Mouse (Mus musculus) MEL (cell line): ENCODE measurements at regions not wholly inside any gene's neighbourhood (a gene's known extent, or its start where the extent isn't known, plus 50 kb on each side); places are given as distances from the start of the nearest gene placed in this dataset.

Source experiments
- DNase-seq: peaks from one replicate; pipeline ENCODE4 v3.0.0; 2011; ENCODE audit warnings: low read depth, low spot score
- H3K27ac ChIP-seq: 2 replicates; pipeline ENCODE4 v1.5.1; 2012; ENCODE audit warnings: low read depth, mild to moderate bottlenecking, control low read depth, low read length, moderate library complexity; ENCODE audit not compliant: control insufficient read depth
- H3K27me3 ChIP-seq, 2 experiments: fragments of 150-350 bp in 1 of 2; sonication (generic) in 1 of 2; 2 replicates each; pipeline ENCODE4 v1.6.1; 2012; ENCODE audit warnings: low read length in 2 of 2, mild to moderate bottlenecking in 2 of 2, improper control_type of control experiment in 1 of 2, moderate library complexity in 1 of 2; ENCODE audit not compliant: insufficient read depth in 2 of 2, control insufficient read depth in 1 of 2
- H3K36me3 ChIP-seq, 2 experiments: 2 replicates each; pipeline ENCODE4 v1.6.1; 2012 to 2014; ENCODE audit warnings: low read length in 2 of 2, improper control_type of control experiment in 1 of 2, inconsistent platforms in 1 of 2, mild to moderate bottlenecking in 1 of 2; ENCODE audit not compliant: insufficient read depth in 2 of 2, control insufficient read depth in 1 of 2
- H3K4me1 ChIP-seq, 2 experiments: fragments of 150-350 bp in 1 of 2; sonication (generic) in 1 of 2; 2 replicates each; pipeline ENCODE4 v1.6.1; 2012; ENCODE audit warnings: low read length in 2 of 2, improper control_type of control experiment in 1 of 2, mild to moderate bottlenecking in 1 of 2; ENCODE audit not compliant: insufficient read depth in 2 of 2, control insufficient read depth in 1 of 2
- H3K4me3 ChIP-seq, 2 experiments: fragments of 150-350 bp in 1 of 2; sonication (generic) in 1 of 2; 2 replicates each; pipeline ENCODE4 v1.5.1; 2012; ENCODE audit warnings: low read depth in 2 of 2, low read length in 2 of 2, mild to moderate bottlenecking in 2 of 2, moderate library complexity in 2 of 2, control low read depth in 1 of 2, improper control_type of control experiment in 1 of 2; ENCODE audit not compliant: control insufficient read depth in 1 of 2, insufficient read depth in 1 of 2
- H3K79me2 ChIP-seq: 2 replicates; pipeline ENCODE4 v1.6.1; 2012; ENCODE audit warnings: mild to moderate bottlenecking, low read length, moderate library complexity; ENCODE audit not compliant: control insufficient read depth, poor library complexity, insufficient read depth
- H3K9ac ChIP-seq: 2 replicates; pipeline ENCODE4 v1.6.1; 2012; ENCODE audit warnings: low read depth, mild to moderate bottlenecking, control low read depth, low read length, moderate library complexity; ENCODE audit not compliant: control insufficient read depth, poor library complexity, severe bottlenecking
- H3K9me3 ChIP-seq: fragments of 150-350 bp; sonication (generic); replicated peaks from 2 replicates; pipeline ENCODE4 v1.6.1; 2012; ENCODE audit warnings: mild to moderate bottlenecking, low read length, improper control_type of control experiment, moderate library complexity; ENCODE audit not compliant: insufficient read depth
- BHLHE40 ChIP-seq: IDR thresholded peaks from 2 replicates; pipeline ENCODE4 v1.6.1; 2012; ENCODE audit warnings: low read depth, mild to moderate bottlenecking, inconsistent platforms, low read length, improper control_type of control experiment, borderline replicate concordance
- CTCF ChIP-seq, 3 experiments: IDR thresholded peaks in 2 of 3; conservative IDR thresholded peaks in 1 of 3; 2 replicates each; pipeline ENCODE4 v1.5.1; 2011 to 2012; ENCODE audit warnings: low read length in 3 of 3, low read depth in 2 of 3, mild to moderate bottlenecking in 2 of 3, improper control_type of control experiment in 1 of 3, inconsistent platforms in 1 of 3, mixed read lengths in 1 of 3, moderate library complexity in 1 of 3; ENCODE audit not compliant: control insufficient read depth in 1 of 3, insufficient read depth in 1 of 3, poor library complexity in 1 of 3, severe bottlenecking in 1 of 3
- ETS1 ChIP-seq: IDR thresholded peaks from 2 replicates; pipeline ENCODE4 v1.6.1; 2012; ENCODE audit warnings: low read depth, mild to moderate bottlenecking, inconsistent platforms, low read length, improper control_type of control experiment, moderate library complexity
- HCFC1 ChIP-seq: IDR thresholded peaks from 2 replicates; pipeline ENCODE4 v1.6.1; 2012; ENCODE audit warnings: low read depth, mild to moderate bottlenecking, inconsistent platforms, low read length, improper control_type of control experiment, moderate library complexity
- JUND ChIP-seq: IDR thresholded peaks from 2 replicates; pipeline ENCODE4 v1.6.1; 2011; ENCODE audit warnings: low read depth, mild to moderate bottlenecking, improper control_type of control experiment, low read length
- KAT2A ChIP-seq: conservative IDR thresholded peaks from 2 replicates; pipeline ENCODE4 v1.6.1; 2012; ENCODE audit warnings: low read depth, low read length, improper control_type of control experiment, inconsistent platforms
- MAX ChIP-seq: IDR thresholded peaks from 2 replicates; pipeline ENCODE4 v1.6.1; 2011; ENCODE audit warnings: low read length, improper control_type of control experiment
- MAZ ChIP-seq: IDR thresholded peaks from 2 replicates; pipeline ENCODE4 v1.6.1; 2012; ENCODE audit warnings: low read depth, mild to moderate bottlenecking, inconsistent platforms, low read length, improper control_type of control experiment
- MYC ChIP-seq: IDR thresholded peaks from 2 replicates; pipeline ENCODE4 v1.6.1; 2011; ENCODE audit warnings: low read depth, mild to moderate bottlenecking, low read length, improper control_type of control experiment, moderate library complexity
- NELFE ChIP-seq: IDR thresholded peaks from 2 replicates; pipeline ENCODE4 v1.6.1; 2011; ENCODE audit warnings: low read depth, low read length, improper control_type of control experiment
- NRF1 ChIP-seq: IDR thresholded peaks from 2 replicates; pipeline ENCODE4 v1.6.1; 2014; ENCODE audit warnings: low read depth, mild to moderate bottlenecking, inconsistent platforms, low read length, improper control_type of control experiment, moderate library complexity; ENCODE audit not compliant: poor library complexity, insufficient read depth, severe bottlenecking
- POLR2AphosphoS2 ChIP-seq: IDR thresholded peaks from 2 replicates; pipeline ENCODE4 v1.6.1; 2011; ENCODE audit warnings: low read length, improper control_type of control experiment
- POLR2AphosphoS5 ChIP-seq: IDR thresholded peaks from 2 replicates; pipeline ENCODE4 v1.6.1; 2012; ENCODE audit warnings: low read depth, borderline replicate concordance, mild to moderate bottlenecking, inconsistent platforms, low read length, moderate library complexity, mixed read lengths
- RAD21 ChIP-seq: IDR thresholded peaks from 2 replicates; pipeline ENCODE4 v1.6.1; 2011; ENCODE audit warnings: mild to moderate bottlenecking, low read depth, low read length, improper control_type of control experiment
- RCOR1 ChIP-seq: IDR thresholded peaks from 2 replicates; pipeline ENCODE4 v1.6.1; 2012; ENCODE audit warnings: low read depth, mild to moderate bottlenecking, inconsistent platforms, low read length, improper control_type of control experiment
- SIN3A ChIP-seq: IDR thresholded peaks from 2 replicates; pipeline ENCODE4 v1.6.1; 2012; ENCODE audit warnings: low read length, improper control_type of control experiment, inconsistent platforms
- SMC3 ChIP-seq: IDR thresholded peaks from 2 replicates; pipeline ENCODE4 v1.6.1; 2011; ENCODE audit warnings: low read depth, low read length, improper control_type of control experiment

DNA sequence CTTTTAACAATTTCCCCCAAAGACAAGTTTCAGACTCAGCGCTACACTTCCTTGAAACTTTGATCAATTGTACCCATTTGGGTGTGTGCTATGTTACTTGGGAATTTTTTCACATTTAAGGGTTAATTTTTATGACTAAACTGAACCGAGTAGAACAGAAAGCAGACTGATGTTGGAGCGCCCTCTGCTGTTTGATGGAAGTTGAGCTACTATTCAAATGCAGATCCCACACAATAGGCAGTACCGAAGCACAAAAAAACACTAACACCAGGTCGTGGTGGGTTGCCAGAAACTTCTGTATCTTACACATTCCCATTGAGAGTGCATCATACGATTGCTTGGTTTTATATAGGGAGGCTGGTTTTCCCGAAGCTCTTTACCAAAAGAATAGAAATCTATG lies 118.6 kb upstream of the Gnaz start:
- Histone ChIP-seq H3K27me3 (no peaks in the 10 kb centered on the region), H3K9ac (no peak overlapping the region), H3K4me3 (no peak overlapping the region), H3K4me1 (no peaks in the 10 kb centered on the region), H3K27ac (no peak overlapping the region), H3K9me3 (no peaks in the 10 kb centered on the region), H3K79me2 (no peaks in the 10 kb centered on the region), H3K36me3 (no peaks in the 10 kb centered on the region)
- peak; percentile 52 for DNase-seq
- TF ChIP-seq MAX (no peak), RAD21 (peak; percentile 53), SMC3 (peak; percentile 44), CTCF (IDR thresholded peaks at IDR 0.05 in 2 of 3, conservative IDR thresholded peaks at IDR 0.05 in 1 of 3; ENCODE audit: control insufficient read depth in 1 of 3, insufficient read depth in 1 of 3, low read depth in 2 of 3, low read length in 3 of 3, poor library complexity in 1 of 3, severe bottlenecking in 1 of 3) (peak; percentile 37 to 57 (median 48))

DNA sequence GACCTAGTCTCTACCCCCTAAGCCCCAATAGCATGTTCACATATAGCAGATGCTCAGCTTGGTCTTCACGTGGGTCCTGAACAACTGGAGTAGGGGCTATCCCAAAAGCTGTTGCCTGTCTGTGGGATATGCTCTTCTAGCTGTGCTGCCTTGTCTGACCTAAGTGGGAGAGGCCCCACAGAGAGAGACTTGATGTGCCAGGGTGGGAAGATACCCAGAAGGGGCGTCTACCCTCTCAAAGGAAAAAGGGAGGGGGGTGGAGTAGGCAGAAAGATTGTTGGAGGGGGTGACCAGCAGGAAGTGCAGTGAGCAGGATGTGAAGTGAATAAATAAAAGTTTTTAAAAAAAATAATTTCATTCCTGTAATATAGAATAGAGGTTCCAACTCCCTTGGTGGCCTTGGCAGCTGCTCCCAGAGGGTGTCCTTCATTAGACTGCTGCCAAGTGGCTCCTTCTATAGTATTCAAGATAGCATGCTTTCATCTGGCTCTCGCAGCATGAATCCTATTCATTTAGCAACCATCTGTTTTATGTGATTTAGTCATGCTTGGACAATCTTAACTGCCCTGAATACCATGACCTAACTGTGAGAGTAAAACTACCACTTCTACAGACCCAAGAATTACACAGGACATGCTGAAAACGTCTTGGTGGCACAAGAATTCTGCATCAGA lies 111.8 kb upstream of the Gnaz start:
- no peaks in the 10 kb centered on the region for H3K4me1 ChIP-seq
- no peaks in the 10 kb centered on the region for H3K27me3 ChIP-seq
- TF ChIP-seq RCOR1 (no peak), KAT2A (no peak), BHLHE40 (no peak), HCFC1 (no peak), POLR2AphosphoS5 (no peak), POLR2AphosphoS2 (no peak), NRF1 (no peak), SIN3A (no peak), MYC (no peak), RAD21 (no peak), MAZ (no peak), JUND (no peak), ETS1 (no peak), NELFE (no peak)

More for the DNA sequence above, 111.8 kb upstream of the Gnaz start:
- H3K9ac ChIP-seq, result no peak overlapping the region
- H3K79me2 ChIP-seq, result no peaks in the 10 kb centered on the region
- H3K36me3 ChIP-seq, result no peaks in the 10 kb centered on the region
- no peak overlapping the region for H3K27ac ChIP-seq
- DNase-seq, result no peak
- no peaks in the 10 kb centered on the region for H3K9me3 ChIP-seq
- H3K4me3 ChIP-seq, result no peak overlapping the region
